Mouse (Mus musculus) retina, postnatal 7 days (tissue): ENCODE measurements around the gene Nacc2.

Experiments used
- DNase-seq: peaks from one replicate; pipeline ENCODE4 v3.0.0-alpha.2; 2012; ENCODE audit warnings: low read depth, low spot score

The Nacc2 gene

GRCm38 (mm10) chr2:26099851-26100250 is 23.2 kb downstream of the Nacc2 start:
- DNase-seq = no peak

GRCm38 (mm10) chr2:26099260-26099659 is 23.8 kb downstream of the Nacc2 start:
- DNase-seq = no peak

DNA sequence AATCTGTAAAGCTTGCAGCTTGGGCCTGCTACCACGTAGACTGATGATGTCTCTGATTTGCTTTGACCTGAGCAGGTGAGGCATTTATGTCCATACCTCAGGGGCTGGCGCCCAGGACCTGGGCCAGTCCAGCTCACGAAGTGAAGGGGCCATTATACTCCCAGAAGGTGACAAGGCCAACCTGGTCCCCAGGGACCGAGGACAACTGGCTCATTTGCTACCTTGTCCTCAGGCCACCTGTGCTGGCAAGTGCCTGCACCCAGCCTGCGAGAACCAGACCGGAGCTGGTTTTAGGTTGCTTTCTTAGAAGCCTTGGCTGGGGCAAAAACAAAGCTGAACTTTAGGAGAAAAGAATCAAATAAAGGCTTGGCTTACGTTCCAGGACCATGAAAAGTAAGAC is 29.1 kb downstream of the Nacc2 start:
- no peak for DNase-seq

- DNase-seq = no peak
Observed at GRCm38 (mm10) chr2:26091771-26092393, 31.1 kb downstream of the Nacc2 start.

GRCm38 (mm10) chr2:26090876-26091770 is 31.9 kb downstream of the Nacc2 start:
- DNase-seq = no peak

DNA sequence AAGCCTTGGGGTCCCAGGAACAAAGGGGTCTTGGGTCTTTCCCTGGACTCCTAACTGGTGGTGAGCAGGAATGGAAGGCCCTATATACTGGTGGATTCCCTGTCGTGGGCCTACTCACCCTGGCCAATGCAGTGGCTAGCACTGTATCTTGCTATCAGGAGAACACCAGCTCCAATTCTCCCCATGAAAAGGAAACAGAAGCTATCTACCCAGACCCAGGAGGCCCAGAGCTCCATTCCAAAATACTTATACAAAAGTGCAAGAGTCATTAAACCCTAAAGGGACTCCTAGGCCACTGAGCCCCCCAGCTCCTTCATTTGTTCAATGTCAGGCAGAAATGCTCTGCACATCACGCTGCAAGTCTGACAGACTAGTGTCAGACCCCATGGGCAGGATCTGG is 34.0 kb downstream of the Nacc2 start:
- no peak for DNase-seq

DNA sequence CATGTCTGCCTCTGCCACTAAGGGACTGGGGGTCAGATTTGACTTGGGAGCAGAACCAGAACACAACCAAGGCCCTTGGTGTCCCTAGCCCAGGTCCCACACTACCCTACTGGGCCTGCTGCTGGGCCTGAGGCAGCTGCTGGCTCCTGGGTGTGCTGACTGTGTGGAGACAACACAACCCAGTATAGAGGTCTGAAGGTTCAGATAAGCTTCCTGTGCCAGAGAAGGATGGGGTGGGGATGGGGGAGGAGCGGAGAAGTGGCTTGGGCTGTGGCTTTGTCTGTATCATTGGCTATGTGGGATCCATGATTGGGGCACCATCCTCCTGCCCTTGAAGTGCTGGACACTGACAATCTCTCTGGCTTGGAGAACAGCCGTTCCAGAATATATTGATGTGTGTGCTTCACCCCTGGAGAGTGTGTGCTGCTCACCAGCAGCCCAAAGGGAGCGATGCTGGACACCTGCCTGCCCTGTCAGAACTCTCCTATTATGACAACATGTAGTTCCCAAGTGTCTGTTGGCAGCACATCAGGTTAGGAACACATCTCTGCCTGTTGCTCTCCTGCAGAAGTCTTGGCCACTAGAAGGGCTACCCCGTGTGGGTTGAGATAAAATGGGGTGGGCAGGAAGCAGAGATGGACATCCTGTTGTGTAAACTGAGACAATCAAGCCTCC is 36.0 kb downstream of the Nacc2 start:
- DNase-seq = no peak

- DNase-seq = no peak
Observed at GRCm38 (mm10) chr2:26086505-26086904, 36.5 kb downstream of the Nacc2 start.

DNA sequence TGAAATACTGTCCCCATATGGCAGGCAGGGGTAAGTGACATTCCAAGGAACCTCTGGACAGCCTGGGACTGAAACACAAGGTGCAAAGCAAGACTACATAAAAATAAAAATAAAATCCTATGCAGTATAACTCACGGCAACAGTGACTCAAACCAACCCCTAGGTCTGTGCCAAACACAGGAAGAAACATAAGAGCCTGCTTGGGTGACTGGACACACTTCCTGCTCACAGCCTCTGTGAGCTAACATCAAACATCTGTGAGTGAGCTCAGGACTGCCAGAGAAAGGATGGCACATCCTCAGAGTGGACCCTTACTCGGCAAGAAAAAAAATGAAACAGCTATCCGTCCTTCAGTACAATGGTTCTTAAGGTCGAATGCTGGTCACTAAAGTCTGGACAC is 40.1 kb downstream of the Nacc2 start:
- no peak for DNase-seq

DNA sequence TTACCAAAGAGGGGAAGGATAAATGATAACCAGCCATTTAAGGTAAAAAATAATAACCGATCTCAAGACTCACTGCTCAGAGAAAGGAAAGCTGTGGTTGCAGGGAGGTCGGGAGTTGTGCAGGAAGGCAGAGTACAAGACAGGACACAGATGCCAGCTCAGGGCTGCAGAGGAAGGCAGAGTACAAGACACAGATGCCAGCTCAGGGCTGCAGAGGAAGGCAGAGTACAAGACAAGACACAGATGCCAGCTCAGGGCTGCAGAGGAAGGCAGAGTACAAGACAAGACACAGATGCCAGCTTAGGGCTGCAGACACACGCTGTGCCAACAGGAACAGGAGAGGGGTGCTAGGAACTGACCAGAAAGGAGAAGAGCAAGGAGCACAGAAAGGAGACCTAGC is 42.2 kb downstream of the Nacc2 start:
- no peak for DNase-seq

GRCm38 (mm10) chr2:26079409-26079808 is 43.6 kb downstream of the Nacc2 start:
- DNase-seq = no peak

DNA sequence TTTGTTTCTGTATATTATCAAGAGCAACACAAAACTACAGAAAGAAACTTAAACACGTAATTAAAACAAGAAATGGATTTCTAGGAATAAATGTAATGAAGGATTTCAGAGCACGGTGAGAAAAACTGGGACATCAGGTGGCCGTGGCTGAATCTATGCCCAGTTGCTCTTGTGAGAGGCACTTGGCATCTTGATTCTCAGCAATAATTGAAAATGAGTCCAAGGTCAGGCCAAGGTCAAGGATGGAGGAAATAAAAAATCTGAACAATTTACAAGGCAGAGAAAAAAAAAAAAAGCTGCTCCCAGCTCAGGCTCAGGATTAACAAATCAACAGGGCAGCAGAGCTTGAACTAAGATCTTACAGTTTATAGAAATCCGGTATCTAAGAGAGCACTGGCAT is 46.0 kb downstream of the Nacc2 start:
- DNase-seq = no peak

DNA sequence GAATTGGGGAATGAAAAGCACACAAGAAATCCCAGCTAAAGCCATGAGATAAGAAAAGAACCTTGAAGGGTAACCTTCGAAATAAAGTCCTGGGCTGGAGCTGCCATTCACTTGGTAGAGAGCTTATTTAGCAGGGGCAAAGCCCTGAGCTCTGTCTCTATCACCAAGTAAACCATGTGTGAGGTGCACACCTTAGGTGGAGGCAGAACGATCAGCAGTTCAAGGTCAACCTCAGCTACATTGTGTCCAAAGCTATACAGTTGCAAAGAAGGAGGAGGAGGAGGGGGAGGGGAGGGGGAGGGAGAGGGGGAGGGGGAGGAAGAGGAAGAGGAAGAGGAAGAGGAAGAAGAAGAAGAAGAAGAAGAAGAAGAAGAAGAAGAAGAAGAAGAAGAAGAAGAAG is 46.9 kb downstream of the Nacc2 start:
- DNase-seq = no peak

DNA sequence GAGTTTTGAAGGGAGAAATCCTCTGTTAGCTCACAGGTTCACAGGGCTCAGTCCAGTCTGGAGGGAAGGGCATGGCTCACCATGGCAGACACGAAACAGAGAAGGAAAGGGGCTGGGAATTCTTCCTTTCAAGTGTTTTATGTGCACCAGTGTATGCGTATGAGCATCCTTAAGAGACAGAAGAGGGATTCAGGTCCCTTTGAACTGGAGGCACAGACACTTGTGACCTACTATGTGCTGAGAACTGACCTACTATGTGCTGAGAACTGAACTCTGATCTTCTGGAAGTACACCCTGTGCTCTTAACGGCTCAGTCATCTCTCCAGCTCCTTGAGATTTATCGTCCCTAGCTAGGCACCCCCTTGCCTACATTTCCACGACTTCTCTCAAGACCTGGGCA is 48.5 kb downstream of the Nacc2 start:
- no peak for DNase-seq

GRCm38 (mm10) chr2:26068592-26068991 is 54.4 kb downstream of the Nacc2 start:
- no peak for DNase-seq

- no peak for DNase-seq
Observed at GRCm38 (mm10) chr2:26068175-26068574, 54.8 kb downstream of the Nacc2 start.

DNA sequence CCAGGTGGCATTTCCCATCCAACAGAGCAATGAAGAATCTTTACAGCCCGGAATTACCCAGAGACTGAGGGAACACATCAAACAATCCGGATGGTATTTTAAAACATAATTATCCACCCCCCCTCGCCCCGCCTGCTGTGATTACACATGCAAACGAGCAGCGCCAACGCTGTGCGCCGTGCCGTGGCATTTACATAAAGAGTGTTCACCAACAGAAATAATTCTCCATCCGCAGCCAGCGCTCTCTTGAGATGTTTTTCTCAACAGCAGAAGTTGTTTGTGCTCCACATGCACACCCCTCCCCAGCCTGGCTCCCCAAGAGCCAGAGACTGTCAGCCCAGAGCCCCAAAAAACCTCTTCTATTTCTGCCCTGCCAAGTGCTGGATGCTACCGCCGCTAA is 56.5 kb downstream of the Nacc2 start:
- no peak for DNase-seq

- no peak for DNase-seq
Observed at GRCm38 (mm10) chr2:26062742-26063427, 60.1 kb downstream of the Nacc2 start.

DNA sequence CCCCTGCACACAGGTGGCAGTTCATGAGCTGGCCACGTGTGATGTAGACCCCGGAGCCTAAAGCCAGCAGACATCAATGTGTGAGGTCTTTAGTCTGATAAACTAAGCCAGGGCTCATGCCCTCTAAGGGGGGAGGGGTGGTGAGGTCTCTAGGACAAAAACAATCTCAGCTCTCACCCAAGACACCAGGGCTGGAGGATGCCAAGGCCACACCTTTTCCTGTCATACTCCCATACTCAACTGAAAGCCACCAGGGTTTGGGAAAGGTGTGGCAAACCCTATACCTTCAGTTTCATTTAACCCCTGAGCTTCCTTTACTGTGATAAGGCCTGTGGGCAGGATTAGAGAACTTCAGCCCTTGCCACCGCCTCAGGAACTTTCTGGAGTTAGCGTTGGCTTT is 60.8 kb downstream of the Nacc2 start:
- no peak for DNase-seq

DNA sequence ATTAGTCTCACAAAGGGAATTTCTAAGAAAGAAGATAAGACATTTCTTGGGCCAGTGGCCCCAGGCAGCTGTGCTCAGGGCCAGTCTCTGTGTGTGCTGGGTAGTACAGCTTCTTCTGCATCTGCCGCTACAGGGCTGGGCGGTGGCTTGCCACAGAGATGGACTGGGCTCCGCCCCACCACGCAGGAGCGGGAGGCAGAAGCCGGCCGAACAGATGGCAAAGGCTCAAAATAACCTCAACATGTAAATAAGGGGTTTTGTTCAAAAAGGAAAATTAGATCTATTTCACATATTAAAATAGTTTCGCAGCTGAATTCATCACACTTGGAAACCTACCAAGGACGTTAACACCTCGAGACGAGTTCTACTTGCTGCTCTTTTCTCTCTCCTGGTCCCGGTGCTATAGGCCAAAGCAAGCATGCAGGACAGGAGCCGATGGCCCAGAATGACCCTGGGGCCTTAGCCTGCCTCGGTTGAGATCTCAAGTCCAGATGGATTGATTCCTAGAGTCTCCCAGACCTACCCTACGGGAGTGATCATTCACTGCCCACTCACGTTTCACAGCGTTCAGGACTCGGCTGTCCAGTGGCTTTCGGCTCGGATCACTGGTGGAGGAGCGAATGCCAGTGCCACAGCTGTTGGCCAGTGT is 61.9 kb downstream of the Nacc2 start:
- no peak for DNase-seq

- no peak for DNase-seq
Observed at GRCm38 (mm10) chr2:26057053-26057452, 66.0 kb downstream of the Nacc2 start.

DNA sequence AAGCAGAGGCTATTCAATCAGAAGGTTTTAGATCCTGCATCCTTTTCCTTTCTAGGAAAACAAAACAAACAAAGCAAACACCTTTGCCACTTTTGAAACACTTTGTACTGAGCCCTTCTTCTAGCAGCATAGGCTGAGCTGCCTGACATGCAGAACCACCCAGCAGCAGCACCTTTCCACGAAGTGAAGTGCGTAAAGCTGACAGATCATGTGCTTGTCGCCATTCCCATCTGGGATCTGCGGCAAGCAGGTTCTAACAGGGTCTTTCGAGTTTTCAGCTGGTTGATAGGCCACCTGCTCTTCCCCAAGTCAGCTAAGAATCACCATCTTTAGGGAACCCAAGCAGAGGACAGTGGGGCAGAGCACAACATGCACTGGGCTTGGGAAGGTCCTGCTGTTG is 66.8 kb downstream of the Nacc2 start:
- no peak for DNase-seq
